Mouse (Mus musculus) cerebellum, adult 18-20 months (tissue): ENCODE measurements around the gene Ftsj3.
"Not testable (repeated sequence)": the region's sequence is repeated elsewhere in the genome, so short reads cannot be mapped to it uniquely, and the experiment has no call there.

Experiments
- DNase-seq, 2 experiments: peaks; one replicate each; pipeline ENCODE4 v3.0.0; 2021

Ftsj3 gene

GRCm38 (mm10) chr11:106268326-106269059 is 12.6 kb upstream of the Ftsj3 start:
- DNase-seq: peak; percentile 93

- DNase-seq: peak; percentile 78 to 80
Measured at GRCm38 (mm10) chr11:106267871-106268270, 12.0 kb upstream of the Ftsj3 start.

GRCm38 (mm10) chr11:106267311-106267852 is 11.5 kb upstream of the Ftsj3 start:
- DNase-seq: peak; percentile 95 to 96

GRCm38 (mm10) chr11:106266431-106266830 is 10.6 kb upstream of the Ftsj3 start:
- no peak for DNase-seq

GRCm38 (mm10) chr11:106265570-106265969 is 9.7 kb upstream of the Ftsj3 start:
- no peak for DNase-seq

- DNase-seq: no peak
Measured at GRCm38 (mm10) chr11:106264988-106265387, 9.1 kb upstream of the Ftsj3 start.

- peak; percentile 46 to 53 for DNase-seq
Measured at GRCm38 (mm10) chr11:106263963-106264362, 8.1 kb upstream of the Ftsj3 start.

- no peak for DNase-seq
Measured at GRCm38 (mm10) chr11:106260826-106261450, 5.1 kb upstream of the Ftsj3 start.

GRCm38 (mm10) chr11:106256775-106257174 is 896 bp upstream of the Ftsj3 start:
- peak; percentile 64 to 73 for DNase-seq

- DNase-seq: no peak
Measured at GRCm38 (mm10) chr11:106255174-106255573, 705 bp downstream of the Ftsj3 start.

GRCm38 (mm10) chr11:106254767-106255166 is 1.1 kb downstream of the Ftsj3 start:
- DNase-seq: no peak

GRCm38 (mm10) chr11:106249326-106249725 is 6.6 kb downstream of the Ftsj3 start:
- DNase-seq: no peak

- no peak for DNase-seq
Measured at GRCm38 (mm10) chr11:106246834-106247233, 9.0 kb downstream of the Ftsj3 start.

- not testable (repeated sequence) for DNase-seq
Measured at GRCm38 (mm10) chr11:106233978-106234377, 21.9 kb downstream of the Ftsj3 start.

GRCm38 (mm10) chr11:106220603-106221002 is 35.3 kb downstream of the Ftsj3 start:
- DNase-seq: no peak

GRCm38 (mm10) chr11:106216730-106217490 is 39.0 kb downstream of the Ftsj3 start, which contains the start of gene Ddx42:
Gene Ddx42, plus strand, starts transcription at chr11:106216926.
- DNase-seq: peak; percentile 90 to 94

- peak; percentile 95 to 98 for DNase-seq
Measured at GRCm38 (mm10) chr11:106215927-106216729, 39.8 kb downstream of the Ftsj3 start, which contains the start of gene Ccdc47. Gene Ccdc47, minus strand, starts transcription at chr11:106216344.

- DNase-seq: no peak
Measured at GRCm38 (mm10) chr11:106215450-106215859, 40.4 kb downstream of the Ftsj3 start.

GRCm38 (mm10) chr11:106214856-106215255 is 41.0 kb downstream of the Ftsj3 start:
- DNase-seq: no peak

GRCm38 (mm10) chr11:106212771-106213170 is 43.1 kb downstream of the Ftsj3 start:
- no peak for DNase-seq

- no peak for DNase-seq
Measured at GRCm38 (mm10) chr11:106202123-106202465, 53.8 kb downstream of the Ftsj3 start, which contains the start of gene Strada. Gene Strada, minus strand, starts transcription at chr11:106202168.
